Mouse (Mus musculus) layer of hippocampus, postnatal 14 days (tissue): ENCODE results near the gene Suclg1. TPM values are rescaled to one million over a fixed set of nuclear protein-coding genes. Genes with fewer than 3 reads are reported as not detected.

Experiments
- DNase-seq, 2 experiments: peaks; one replicate each; pipeline ENCODE4 v3.0.0; 2021 to 2022; ENCODE audit warnings: low spot score in 2 of 2, mixed read lengths in 1 of 2
- long read RNA-seq, 2 experiments: library from polyadenylated mRNA; stranded (forward); transcript quantifications; one replicate each; pipeline ENCODE4 v2.0.0; 2021
- total RNA-seq, 2 experiments: library from RNA; stranded (reverse); gene quantifications; 2 replicates each; pipeline ENCODE4 v1.2.3; 2021

Gene Suclg1
- total RNA-seq: 100 to 1,000 TPM; 142 to 144 TPM
- long read RNA-seq, experiment 1, transcript Suclg1-201 (9 exons, 1,519 nt): major isoform, 83 of 96 reads
- long read RNA-seq, experiment 1, partial matches to known transcripts: 8 of 96 reads
- long read RNA-seq, experiment 1, other reads (novel, unspliced or antisense): 3 of 96 reads
- long read RNA-seq, experiment 2, transcript Suclg1-201 (9 exons, 1,519 nt): major isoform, 122 of 146 reads
- long read RNA-seq, experiment 2, partial matches to known transcripts: 21 of 146 reads
- long read RNA-seq, experiment 2, other reads (novel, unspliced or antisense): 3 of 146 reads

GRCm38 (mm10) chr6:73248237-73249048 is at the start of gene Suclg1:
Gene Suclg1, plus strand, starts transcription at chr6:73248382.
- peak; percentile 89 to 94 for DNase-seq

DNA sequence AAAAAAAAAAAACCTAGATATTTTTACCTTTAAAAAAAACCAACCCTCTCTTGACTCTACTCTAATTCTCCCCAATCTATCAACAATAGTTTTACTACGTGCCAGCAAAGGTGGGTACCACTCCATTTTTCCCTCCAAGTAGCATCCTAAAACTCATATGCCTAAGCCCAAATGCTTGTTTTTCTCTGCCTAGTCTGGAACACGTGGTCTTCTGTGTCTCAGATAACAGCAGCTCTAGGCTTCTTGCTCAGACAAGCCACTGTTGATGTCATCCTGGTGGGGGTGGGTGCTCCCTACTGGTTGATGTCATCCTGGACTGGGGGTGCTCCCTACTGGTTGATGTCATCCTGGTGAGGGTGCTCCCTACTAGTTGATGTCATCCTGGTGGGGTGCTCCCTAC is 44.5 kb upstream of the Suclg1 start:
- DNase-seq: no peak

DNA sequence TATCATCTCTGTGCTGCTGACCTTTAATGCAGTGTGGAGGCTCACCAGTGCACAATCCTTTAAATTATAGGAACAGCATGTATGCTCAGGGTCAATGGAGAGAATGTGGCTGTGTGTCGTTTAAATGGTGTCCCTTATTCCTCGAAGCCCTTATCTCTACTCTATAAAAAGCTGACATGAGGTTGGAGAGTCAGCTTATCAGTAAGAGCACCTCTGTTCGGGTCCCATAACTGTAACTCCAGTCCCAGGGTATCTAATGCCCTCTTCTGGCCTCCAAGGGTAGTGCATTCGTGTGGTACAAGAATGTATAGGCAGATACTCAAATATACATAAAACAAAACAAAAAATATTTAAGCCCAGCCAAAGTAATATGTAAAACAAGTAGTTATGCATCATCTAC is 43.2 kb upstream of the Suclg1 start:
- DNase-seq: no peak

DNA sequence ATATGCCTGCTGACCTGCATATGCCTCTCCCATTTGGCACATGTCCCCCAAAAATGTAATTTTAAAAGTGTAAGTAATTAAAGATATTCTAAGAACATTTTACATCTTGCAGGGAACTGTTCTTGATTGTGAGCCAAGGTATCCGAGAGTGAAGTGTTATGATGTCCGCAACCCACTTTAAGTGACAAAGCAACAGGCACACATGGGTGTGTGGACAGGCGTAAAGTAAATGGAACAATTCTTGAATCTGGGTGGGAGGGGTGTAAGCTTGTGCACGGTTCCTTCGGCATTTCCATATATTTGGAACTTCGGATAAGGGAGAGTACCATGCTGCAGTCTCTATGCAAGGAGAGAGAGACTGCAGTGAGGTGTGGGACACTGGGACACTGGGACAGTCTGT is 38.6 kb upstream of the Suclg1 start:
- no peak for DNase-seq

DNA sequence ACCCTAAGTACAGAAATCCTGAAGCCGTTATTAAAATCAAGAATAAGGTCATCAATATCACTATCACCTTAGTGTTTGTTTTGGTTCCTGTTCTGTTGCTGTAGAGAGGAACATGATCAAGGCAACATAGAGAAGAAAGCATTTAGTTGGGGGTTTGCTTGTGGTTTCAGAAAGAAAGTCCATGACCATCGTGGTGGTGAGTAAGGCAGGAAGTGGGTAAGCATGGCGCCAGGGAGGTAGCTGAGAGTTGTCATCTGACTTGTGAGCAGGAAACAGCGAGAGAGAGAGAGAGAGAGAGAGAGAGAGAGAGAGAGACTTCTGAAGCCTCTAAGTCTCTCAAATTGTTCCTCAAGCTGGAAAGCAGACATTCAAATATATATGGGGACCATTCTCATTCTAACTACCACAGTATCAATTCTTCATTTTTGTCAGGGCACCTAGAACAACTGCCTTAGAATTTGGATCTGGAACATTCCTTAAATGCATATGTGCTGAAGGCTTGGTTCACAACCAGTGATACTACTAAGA is 37.7 kb upstream of the Suclg1 start:
- DNase-seq: no peak

DNA sequence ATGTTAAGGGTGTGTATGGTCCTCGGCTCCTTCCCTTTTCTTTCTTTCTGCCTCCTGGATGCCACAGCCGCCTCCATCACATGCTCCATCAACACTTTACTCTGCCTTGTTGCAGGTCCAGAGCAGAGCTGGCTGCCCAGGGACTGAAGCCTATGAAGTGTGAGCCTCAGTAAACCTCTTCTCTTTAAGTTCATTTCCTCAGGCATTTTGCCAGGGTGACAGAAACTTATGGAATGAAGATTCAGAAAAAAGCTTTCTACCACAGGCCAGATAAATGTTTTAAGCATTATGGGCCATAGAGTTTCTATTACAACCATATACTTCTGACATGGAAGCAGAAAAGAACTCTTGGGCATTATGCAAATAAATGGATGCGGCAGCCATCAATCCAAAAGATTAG is 37.1 kb upstream of the Suclg1 start:
- DNase-seq: no peak

GRCm38 (mm10) chr6:73211602-73212001 is 36.6 kb upstream of the Suclg1 start:
- DNase-seq: no peak

- peak; percentile 87 to 93 for DNase-seq
Measured at GRCm38 (mm10) chr6:73221189-73221957, 26.8 kb upstream of the Suclg1 start, which contains the start of gene Dnah6. Gene Dnah6, minus strand, starts transcription at chr6:73221651.

GRCm38 (mm10) chr6:73221958-73222735 is 26.0 kb upstream of the Suclg1 start:
- DNase-seq: peak in 1 of 2 experiments; percentile 15

GRCm38 (mm10) chr6:73222841-73223526 is 25.2 kb upstream of the Suclg1 start:
- DNase-seq: peak; percentile 50 to 71

DNA sequence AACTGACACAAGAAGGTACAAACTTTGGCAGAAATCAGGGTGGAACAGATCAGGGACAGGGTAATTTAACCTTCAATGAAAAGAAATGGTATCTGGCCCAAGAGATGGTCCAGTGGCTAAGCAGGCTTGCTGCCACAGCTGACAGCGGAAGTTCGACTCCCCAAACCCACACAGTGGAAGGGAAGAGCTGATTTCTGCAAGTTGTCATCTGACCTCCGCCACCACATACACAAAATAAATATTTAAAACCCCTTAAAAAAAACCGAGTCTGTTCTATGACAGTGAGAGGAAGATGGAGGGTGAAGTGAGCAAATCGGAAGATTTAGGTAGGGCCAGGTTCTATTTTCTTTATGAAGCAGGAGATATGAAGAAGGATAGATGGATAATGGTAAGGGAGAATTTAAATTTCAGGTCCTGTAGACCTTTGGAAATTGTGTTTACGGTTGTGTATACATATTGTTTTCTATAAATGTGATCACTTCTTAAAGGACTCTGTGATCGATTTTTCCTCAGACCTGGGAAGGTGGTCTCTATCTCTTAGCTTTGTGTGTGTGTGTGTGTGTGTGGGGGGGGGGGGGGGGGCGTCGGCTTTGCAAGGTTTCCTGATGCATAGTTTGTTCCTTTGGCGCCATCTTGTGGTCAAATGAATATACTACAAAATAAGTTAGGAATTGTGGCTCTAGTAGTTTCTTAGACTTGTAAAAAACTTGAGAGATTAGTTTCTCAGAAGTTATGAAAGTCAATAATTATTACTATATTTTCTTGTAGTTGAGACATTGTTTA is 20.6 kb upstream of the Suclg1 start:
- DNase-seq: peak in 1 of 2 experiments; percentile 75

GRCm38 (mm10) chr6:73228408-73228807 is 19.8 kb upstream of the Suclg1 start:
- DNase-seq: no peak

DNA sequence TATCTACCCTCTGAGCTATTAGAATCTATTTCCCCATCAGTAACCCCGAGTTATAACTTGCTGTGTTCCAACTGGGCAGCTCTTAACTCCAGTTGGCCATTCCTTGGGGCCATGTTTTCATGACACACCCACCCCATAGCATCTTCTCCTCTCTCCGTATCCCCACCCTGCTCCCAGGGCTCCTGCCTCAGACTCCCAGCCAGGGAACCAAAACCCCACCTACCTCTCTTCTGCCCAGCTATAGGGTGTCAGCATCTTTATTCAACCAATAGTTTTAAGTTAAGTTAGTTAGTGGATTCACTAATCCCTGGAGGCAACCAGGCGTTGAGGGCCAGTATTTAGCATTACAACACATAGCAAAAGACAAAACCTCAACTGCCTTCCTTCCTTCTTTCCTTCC is 19.3 kb upstream of the Suclg1 start:
- DNase-seq: no peak

DNA sequence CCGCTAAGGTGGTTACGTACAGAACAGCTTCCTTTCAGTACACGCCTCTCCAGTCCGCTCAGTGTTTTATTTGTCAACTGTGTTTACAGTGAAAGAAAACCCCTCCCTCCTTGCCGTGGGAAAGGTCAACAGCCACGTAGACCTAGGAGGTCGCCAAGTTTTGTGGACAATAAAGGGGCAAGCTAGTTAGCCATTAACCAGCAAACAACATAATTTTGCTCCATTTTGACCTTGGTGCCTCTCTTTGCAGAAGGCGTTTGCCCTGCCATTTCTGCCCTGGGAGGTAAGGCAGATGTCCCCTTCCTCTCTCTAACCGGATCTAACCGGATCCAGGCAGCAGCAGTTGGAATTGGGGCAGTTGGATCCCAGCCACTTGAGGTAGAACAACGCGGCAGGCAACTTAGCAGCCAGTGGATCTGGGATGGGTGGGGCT is 16.0 kb upstream of the Suclg1 start:
- DNase-seq: no peak

DNA sequence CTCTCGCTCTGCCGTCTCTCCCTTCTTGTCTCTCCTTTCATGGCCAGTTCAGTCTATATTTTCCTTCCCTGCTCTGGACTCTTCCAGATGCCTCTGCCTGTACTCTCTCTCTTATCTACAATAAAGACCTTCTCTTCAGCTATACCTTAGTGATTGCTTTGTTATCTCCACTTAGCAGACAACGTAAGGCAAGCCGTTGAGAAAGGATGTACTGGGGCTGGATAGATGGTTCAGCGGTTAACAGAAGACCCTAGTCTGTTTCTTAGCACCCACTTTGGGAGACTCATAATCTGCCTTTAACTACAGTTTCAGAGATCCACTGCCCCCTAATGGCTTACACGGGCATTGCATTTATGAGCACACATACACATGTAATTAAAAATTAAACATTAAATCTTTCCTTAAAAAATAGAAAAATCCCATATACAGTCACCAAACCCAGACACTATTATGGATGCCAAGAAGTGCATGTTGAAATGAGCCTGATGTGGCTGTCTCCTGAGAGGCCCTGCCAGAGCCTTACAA is 14.9 kb upstream of the Suclg1 start:
- DNase-seq: no peak

DNA sequence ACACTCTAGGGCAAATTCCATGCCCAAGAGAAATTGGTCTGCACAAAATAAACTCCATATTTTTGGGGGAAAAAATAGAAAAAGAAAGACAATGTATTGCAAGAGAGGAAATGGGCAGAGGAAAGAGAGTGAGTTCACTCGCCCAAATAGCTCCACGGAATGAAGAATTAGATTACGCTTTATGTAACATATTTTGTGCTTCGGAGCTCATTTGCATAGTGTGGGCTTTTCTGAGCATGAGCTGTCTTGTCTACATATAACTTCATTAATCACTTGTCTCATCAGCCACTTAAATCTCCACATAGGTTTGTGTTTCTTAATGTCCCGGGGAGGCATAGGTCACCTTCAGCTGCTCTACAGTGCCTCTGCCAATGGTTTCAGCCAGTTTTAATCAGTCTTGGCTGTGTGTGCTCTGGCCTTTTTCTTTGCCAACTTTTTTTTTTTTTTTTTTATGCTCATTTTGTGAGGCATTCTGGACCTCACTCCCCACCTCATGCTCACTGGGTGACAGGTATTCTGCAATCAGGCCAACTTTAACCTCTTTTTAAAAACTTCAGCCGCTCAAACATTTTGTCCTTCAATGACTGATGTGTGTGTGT is 13.8 kb upstream of the Suclg1 start:
- DNase-seq: no peak

DNA sequence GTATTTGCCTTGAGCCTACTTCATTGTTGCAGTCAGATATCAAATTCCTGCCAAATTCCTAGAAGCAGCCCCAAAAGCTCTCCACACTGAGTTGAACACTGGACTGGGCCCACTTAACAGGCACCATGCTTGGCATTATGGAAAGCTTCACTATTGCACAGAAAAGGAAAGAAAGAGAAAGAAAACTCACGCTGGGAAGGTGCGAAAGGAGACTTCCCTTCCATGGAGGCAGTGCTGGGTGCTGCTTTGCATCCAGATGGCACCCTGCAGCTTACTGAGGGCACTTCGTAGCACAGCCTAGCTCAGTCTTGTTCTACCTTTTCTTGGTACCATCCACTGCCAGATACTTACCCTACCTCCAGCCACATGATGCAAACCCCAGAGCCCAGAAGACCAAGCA is 12.5 kb upstream of the Suclg1 start:
- no peak for DNase-seq

GRCm38 (mm10) chr6:73246821-73247220 is 1.4 kb upstream of the Suclg1 start:
- no peak for DNase-seq

DNA sequence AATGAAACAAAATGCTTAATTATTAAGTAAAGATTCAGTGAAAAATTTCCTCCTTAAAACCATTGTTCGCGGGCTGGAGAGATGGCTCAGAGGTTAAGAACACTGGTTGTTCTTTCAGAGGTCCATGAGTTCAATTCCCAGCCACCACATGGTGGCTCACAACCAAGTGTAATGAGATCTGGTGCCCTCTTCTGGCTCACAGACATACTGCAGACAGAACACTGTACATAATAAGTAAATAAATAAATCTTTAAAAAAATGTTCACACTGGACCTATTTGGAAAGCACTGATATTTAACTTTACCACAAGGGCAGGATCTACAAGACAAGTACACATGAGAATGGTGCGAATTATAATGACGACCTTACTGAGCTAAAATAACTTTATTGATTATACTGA is 730 bp upstream of the Suclg1 start:
- no peak for DNase-seq
